Mouse (Mus musculus) spleen, adult 2 months (tissue): ENCODE results near the gene Adamts13.

Experiments used
- CTCF ChIP-seq: fragments of 200-500 bp; IDR thresholded peaks from 2 replicates; pipeline ENCODE4 v1.5.1; 2011; ENCODE audit warnings: mild to moderate bottlenecking, inconsistent platforms; ENCODE audit not compliant: insufficient read depth, insufficient read length, insufficient replicate concordance; ENCODE audit errors: extremely low read depth
- POLR2A ChIP-seq: fragments of 200-500 bp; IDR thresholded peaks from 2 replicates; pipeline ENCODE4 v1.6.1; 2011; ENCODE audit warnings: low read depth, low read length, inconsistent platforms

- TF ChIP-seq CTCF (no peak), POLR2A (no peak)
Measured at GRCm38 (mm10) chr2:26957488-26957859, 15.7 kb upstream of the Adamts13 start.
